Mouse (Mus musculus): ENCODE data around the gene Trim7. TPM values are rescaled to one million over a fixed set of nuclear protein-coding genes. Genes with fewer than 3 reads are reported as not detected.
A peak's percentile ranks its signal among the peaks of the same experiment; 100 is the strongest.

The Trim7 gene
- total RNA-seq, 2 experiments from 2014 or later: 2.3 to 3.7 TPM

DNA sequence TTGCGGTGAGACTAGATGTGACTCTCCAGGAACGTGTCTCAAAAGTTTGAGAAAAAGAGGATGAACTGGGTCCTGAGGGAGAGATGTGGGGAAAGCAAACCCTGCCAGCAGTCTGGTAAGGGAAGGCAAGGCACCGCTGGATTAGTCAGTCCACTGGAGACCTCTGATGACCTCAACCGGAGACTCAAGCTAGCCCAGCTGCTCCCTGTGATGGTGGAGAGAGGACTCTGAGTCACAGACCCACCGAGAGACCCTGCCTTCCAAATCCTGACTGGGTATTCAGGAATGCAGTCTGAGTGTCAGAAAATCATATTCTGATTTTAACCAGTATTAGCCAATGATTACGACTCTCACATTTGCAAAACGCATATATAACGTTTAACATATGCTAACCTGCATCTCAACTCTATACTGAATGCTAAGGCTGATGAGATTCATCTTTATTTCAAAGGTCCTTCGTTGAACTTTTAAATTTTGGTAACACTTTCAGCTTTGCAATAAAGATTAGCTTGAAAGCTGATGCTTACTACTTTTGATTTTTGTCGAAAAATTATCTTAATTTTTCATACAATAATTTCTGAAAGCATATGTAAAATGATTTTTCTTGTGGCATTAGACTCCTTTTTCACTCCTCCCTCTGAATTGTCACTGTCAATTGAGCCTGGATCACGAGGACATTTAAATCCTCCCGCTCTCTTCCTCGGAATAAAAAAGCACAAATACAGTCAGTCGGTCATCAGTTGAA, 3.0 kb upstream of the Trim7 start:
- DNase-seq (ENCODE audit: low spot score in 2 of 2): no peak

DNA sequence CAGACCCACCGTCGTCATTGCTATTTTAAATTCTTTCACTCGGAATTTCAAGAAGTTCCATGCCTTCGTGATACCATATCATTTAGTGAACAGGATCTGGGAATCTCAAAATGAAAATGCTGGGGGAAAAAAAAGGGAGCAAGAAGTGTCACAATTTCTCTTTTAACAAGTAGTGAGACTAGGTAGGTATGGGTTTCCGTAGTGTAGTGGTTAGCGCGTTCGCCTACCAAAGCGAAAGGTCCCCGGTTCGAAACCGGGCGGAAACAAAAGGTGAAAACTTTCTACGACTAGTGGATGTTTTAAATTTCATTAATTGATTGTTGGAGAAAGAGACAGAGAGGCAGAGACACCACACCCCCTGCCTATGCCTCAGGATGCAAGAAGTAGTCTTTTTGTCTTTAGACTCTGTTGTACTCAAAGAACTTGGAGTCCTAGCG, 2.4 kb upstream of the Trim7 start:
- DNase-seq (ENCODE audit: low spot score in 2 of 2): peak; percentile 48 to 52

DNA sequence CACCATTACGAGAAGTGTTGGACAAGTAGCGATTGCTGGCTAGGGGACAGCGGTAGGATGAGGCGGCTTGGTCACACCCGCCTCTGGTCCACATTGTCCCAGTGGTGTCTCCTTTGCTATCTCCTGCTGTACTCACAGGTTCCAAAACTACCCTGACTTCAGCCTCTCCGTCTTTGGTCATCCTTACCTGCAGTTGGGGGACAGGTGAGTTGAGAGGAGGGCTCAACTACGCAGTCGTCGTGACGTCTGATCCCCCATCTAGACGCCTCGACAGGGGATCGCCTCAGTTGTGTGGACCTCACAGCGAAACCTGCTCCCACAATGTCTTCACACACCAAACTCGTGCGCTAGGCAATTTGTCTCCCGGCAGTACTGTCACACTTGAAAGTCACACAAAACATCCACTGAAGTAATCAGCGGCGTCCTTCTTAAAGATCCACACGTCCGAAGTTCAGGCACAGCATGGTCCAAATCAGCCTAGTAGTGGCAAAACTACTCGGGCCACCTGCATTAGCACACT, 1.6 kb upstream of the Trim7 start:
- no peak for DNase-seq (ENCODE audit: low spot score in 2 of 2)

DNA sequence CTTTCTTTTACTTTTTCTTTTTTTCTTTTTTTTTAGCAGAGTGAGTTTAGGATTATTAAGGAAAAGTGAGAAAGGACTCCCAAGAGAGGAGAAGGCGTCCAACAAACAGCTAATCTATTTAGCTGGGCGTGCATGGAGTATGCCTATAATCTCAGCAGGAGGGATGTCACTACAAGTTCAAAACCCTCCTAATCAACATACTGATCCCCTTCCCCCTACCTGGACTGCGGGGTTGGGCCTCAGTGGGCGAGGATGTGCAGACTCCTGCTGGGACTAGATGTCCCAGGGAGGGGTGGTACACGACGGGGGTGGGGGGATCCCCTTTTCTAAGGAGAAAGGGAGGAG, 784 bp downstream of the Trim7 start:
- DNase-seq (ENCODE audit: low spot score in 2 of 2): no peak

DNA sequence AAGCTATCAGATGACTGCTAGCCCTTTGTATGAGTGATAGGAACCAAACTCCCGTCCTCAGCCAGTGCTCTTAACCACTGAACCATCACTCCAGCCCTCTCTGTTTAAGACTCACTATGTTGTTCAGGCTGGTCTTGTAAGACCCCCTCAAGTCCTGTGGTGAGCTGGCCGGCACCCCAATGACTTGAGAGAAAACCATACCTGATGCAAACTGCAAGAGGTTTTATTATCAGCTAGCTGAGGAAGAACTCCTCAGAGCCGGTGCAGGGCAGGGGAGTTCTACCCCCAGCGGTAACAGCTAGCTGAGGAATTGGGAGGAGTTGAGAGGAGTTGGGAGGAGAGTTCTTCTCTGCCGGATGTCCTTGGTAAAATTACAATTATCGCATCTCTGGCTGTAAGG, 2.0 kb downstream of the Trim7 start:
- no peak for DNase-seq (ENCODE audit: low spot score in 2 of 2)

DNA sequence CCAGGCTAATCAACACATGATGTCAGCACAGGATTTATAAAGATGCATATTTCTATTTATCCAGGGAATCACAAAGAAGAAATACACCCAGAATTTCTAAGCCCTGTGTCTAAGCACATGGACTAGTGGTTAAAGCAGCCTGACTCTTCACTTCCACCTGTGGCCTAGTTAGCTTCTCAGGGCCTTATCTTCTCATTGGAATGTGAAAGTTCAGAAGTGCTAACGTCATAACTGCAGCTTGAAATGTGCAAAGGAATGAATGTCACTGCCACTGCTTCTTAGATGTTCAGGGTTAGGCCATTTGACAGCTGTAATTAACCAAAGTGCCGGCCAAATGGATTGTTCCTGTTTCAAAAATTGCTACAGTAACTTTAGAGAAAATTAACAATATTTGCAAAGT, 4.3 kb downstream of the Trim7 start:
- no peak for DNase-seq (ENCODE audit: low spot score in 2 of 2)

DNA sequence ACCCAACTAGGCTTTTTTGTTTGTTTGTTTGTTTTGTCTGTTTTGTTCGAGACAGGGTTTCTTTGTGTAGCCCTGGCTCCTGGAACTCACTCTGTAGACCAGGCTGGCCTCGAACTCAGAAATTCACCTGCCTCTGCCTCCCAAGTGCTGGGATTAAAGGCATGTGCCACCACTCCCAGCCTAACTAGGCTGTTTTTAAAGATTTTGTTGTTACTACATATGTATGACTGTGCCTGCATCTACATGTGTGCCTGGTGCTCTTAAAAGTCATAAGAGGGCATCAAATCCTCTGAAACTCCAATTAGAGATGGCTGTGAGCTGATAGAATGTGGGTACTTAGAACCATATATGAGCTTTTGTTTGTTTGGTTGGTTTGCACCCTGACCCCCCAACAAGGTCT, 5.3 kb downstream of the Trim7 start:
- no peak for DNase-seq (ENCODE audit: low spot score in 2 of 2)

DNA sequence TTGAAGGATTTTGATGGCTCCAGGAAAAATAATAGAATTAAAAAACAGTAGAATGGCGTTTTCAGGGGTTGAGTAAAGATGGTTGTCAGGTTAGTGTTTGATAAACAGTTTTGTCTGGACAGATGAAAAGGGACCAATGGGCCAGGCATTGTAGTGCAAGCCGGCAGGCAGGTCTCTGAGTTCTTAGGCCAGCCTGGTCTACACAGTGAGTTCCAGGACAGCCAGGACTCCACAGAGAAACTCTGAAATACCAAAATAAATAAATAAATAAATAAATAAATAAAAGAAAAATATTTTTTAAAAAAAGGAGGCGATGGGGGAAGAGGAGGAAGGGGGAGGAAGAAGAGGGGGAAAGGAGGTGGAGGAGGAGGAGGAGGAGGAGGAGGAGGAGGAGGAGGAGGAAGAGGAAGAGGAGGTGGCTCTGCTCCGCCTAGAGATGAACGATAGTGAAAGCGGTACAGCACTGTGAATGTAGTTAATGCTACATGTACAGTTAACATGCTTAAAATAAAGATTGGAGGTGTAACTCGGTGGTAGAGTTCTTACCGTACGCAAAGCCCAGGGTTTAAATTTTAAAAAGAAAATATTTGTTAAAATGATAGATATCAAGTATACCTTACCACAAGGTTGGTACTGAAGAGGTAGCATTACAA, 7.3 kb downstream of the Trim7 start:
- DNase-seq (ENCODE audit: low spot score in 2 of 2): no peak

DNA sequence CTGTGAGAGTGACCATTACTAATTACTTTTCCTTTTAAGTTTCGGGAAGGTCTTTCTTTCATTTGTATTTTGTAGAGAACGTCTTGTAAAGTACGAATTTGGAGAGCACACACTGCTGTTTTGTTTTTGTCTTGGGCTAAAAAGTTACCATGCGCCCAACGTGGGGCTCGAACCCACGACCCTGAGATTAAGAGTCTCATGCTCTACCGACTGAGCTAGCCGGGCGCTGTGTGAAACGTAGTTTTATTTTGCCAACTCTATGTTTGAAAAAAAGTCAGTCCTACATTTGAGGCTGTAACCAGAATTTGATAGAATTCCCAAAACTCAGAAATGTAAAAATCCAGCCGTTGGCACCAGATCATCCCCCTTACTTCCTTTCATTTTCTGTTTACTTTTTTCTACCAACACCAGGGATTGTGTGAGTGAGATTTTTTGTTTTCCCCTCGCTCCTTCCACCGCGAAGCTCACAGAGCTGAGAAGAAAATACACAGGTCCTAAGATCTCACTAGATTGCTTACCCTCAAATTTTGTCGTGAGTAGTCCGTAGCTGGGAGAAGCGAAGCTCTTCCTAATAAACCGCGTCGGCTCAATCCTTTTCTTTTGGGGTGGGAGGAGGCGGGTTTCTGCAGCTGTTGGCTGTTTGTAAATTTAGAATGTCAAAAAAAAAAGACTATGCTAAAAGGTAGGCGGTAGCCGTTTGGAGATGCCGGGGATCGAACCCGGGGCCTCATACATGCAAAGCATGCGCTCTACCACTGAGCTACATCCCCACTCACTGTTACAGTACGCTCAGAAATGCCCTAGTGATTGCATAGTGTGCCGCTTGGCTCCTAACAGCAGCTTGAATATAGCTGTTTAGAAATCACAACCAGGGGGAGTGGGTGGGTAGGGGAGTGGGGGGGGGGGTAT, 8.0 kb downstream of the Trim7 start:
- peak; percentile 92 to 93 for DNase-seq (ENCODE audit: low spot score in 2 of 2)

DNA sequence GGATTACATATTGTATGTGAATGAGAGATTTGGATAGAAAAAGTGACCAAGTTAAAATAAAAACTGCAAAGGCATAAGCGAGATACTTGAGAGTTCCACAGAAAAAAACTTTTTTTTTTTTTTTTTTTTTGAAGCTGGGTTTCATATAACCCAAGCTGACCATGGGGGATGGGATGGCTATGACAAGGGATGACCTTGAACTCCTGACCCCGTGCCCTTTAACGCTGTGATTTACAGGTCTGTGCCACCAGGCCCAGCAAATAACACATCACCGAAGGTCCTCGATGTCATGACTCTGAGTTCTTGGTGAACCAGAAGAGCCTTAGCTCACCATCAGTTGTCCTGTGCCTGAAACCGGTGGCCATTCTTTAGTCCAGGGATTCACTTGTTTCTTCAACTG, 10.0 kb downstream of the Trim7 start:
- no peak for DNase-seq (ENCODE audit: low spot score in 2 of 2)

DNA sequence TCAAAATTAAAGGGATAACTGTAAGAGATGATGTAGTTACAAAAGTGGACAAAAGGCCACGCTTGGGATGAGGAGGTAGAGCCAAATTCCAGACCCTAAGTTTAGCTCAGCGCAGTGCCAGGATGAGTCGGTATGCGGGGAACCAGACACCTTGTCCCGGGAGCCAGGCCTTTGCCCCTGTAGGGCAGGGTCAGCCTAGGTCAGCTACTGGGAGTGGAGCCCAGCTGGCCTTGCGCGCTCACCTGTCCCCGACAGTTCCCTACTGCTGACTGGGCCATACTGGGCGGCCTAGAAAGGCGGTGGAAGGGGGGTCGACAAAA, 11.0 kb downstream of the Trim7 start:
- DNase-seq (ENCODE audit: low spot score in 2 of 2): no peak

DNA sequence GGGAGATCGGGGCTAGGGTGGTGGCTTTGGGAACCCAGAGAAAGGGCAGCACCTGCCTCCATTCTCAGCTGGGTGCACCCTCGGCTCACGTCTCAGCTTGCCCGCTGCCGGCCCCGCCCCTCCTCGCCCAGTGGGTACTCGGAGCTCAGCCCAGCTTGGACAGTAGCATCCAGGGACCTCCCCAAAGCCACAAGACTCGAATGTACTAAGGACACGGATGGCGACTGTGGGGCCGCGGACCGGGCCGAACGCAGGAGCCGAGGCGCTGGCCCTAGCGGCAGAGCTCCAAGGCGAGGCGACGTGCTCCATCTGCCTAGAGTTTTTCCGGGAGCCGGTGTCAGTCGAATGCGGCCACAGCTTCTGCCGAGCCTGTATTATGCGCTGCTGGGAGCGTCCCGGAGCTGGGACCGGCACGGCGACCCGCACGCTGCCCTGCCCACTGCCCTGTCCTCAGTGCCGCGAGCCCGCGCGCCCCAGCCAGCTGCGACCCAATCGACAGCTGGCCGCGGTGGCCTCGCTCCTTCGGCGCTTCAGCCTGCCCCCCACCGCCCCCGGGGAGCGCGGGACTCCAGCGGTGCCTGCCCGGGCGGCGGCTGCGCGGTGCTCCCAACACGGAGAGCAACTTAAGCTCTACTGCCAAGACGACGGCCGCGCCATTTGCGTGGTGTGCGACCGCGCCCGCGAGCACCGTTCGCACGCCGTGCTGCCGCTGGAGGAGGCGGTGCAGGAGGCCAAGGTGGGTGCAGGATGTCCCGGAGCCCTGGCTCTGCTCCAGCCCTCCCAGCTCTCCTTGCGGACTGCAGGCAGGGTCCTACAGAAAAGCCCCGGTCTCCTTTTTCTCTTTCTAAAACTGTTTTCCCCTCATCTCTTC, 11.6 kb downstream of the Trim7 start:
- DNase-seq (ENCODE audit: low spot score in 2 of 2): peak; percentile 58 to 67

DNA sequence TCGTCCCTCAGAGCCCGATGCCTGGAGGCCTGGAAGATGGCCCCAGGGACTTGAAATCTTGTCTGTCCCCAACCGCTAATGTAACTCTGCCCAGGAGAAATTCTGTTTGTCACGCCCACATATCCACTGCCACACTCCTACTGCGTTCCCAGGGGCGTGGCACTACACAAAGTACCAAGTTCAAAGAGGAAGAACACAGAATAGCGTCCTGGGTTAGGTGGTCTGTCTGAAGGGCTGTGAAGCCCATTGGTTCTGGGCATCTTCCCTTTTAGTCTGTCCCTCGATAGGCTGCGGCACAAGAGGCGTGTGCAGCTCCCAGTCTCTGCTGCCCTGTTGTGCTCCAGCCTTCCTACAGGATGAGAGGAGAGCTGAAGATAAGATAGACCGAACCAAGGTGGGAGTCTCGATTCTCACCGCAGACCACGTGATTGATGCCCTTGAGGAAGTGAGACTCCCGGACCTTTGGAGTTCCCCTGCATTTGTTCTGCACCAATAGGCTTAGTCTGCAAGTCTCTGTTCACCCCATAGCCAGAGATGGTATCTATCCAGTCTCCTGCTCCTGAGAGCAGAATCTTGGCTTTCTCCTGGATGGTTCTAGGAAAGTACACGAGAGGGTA, 12.3 kb downstream of the Trim7 start:
- DNase-seq (ENCODE audit: low spot score in 2 of 2): no peak

DNA sequence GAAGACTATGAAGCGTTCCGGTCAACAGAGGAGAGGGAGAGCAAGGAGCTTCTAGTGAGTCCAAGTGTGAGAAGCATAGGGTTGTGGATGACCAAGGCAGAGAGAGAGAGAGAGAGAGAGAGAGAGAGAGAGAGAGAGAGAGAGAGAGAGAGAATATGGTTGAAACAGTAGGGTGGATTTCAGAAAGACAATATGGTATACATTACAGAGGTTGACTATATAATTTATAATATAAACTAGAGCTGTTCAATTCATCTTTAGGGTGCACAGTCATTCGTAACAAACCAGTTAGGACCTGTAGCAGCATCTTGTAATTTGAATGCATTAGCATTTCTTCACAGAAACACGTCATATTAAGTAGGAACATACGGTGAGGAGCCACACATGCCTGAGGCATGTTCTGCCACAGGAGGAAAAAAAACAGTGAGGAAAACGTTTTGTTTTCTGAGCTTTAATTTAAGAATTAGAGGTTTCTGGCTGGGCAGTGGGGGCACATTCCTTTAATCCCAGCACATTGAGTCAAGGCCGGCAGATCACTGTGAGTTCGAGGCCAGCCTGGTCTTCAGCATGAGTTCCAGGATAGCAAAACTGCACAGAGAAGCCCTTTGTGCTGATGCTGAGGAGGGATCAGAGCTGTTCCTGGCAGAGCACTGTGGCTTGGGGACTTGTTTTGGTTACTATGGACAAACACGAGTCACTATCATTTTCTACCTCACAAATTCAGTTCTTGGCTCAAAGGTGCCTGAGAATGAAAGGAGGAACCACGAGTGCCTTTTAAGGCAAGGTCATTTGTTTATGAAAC, 13.1 kb downstream of the Trim7 start:
- DNase-seq (ENCODE audit: low spot score in 2 of 2): no peak

DNA sequence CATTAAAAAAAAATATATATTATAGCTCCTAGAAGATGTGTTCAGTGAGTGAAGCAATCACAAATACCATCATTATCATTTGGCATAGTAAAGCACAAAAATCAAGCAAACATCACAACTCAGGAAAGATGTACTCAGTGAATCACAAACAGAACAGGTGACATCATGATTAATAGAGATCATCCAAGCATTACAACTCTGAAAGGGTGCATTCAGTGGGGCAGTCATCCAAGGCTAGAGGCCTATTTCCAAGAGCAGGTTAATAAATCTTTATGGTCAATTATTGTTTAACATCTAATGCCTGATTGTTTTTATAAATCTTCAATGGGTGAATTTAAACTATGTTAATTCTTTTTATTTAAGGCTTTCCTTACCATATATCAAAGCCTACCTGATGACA, 14.9 kb downstream of the Trim7 start:
- no peak for DNase-seq (ENCODE audit: low spot score in 2 of 2)

DNA sequence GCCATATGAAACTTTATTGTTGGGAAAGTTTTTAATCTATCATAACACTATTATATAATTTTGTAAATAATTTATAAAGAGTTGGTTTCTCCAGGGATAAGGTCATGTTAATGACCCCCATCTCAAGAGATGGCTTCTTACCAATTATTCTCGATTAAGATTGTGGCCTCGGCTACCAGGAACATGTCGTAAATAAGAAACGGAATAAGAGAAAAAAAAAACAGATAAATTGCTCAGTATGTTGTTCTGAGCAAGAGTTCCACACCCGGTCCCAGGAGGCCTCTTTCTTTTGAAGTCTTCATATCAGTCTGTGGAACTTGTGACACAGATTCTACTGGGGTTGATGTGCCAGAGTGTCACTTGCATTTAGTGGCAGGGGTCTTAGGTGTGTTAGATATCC, 15.3 kb downstream of the Trim7 start:
- no peak for DNase-seq (ENCODE audit: low spot score in 2 of 2)

DNA sequence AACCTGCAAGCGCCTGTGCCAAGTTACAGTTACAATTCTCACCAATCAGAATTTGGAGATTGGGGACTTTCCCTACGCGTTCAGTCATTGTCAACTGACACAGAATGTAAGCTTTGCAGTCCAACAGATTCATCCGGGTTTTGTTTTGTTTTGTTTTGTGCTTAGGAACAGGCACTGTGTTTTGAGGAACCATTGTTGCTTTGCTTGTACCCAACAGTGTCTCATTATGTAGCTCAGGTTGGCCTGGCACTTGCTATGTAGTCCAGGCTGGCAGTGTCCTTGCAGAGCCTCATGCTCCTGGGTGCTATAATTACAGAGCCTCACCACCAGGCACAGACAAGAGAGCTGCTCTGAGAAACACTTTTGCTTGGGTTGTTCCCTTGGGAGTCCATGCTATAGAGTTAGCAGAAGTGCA, 16.4 kb downstream of the Trim7 start:
- no peak for DNase-seq (ENCODE audit: low spot score in 2 of 2)

DNA sequence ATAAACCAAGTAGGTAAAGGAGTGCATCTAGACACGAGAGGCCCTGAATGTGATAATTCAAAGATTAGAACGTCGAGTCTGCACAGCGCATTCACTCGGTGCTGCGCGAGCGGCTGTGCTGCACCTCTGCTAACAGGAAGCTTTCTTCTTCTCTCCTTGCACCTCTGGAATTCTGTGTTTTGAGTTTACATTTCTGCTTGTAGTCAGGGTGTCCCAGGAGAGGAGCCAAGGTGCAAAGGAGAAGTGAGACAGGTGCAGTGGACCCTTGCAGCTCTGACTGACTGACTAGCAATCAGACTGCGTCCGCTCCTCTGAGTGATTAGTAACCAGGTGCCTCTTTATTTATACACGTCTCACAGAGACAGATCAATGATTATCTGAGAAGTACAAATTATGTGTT, 17.3 kb downstream of the Trim7 start:
- DNase-seq (ENCODE audit: low spot score in 2 of 2): no peak

DNA sequence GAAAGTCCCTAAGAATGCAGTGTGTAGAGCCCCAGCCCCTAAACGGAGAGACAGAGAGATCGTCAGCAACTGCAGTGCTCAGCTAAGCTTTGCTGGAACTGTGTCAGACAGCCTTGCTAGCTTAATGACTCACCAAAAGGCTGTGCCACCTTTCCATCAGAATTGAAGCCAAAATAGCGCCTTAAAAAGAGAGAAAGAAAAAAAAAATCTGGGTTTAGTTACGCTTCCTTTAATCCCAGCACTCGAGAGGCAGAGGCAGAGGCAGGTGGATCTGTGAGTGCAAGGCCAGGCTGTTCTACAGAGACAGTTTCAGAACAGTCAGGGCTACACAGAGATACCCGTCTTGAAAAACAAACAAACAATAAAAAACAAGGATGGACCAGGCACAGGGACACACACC, 18.4 kb downstream of the Trim7 start:
- no peak for DNase-seq (ENCODE audit: low spot score in 2 of 2)

Measured in left cerebral cortex, adult 18-20 months (tissue).